Mouse (Mus musculus) spleen, adult 2 months (tissue): ENCODE measurements around the gene Tmem39b.

ENCODE experiments used
- CTCF ChIP-seq: fragments of 200-500 bp; IDR thresholded peaks from 2 replicates; pipeline ENCODE4 v1.5.1; 2011; ENCODE audit warnings: mild to moderate bottlenecking, inconsistent platforms; ENCODE audit not compliant: insufficient read depth, insufficient read length, insufficient replicate concordance; ENCODE audit errors: extremely low read depth
- POLR2A ChIP-seq: fragments of 200-500 bp; IDR thresholded peaks from 2 replicates; pipeline ENCODE4 v1.6.1; 2011; ENCODE audit warnings: low read depth, low read length, inconsistent platforms

DNA sequence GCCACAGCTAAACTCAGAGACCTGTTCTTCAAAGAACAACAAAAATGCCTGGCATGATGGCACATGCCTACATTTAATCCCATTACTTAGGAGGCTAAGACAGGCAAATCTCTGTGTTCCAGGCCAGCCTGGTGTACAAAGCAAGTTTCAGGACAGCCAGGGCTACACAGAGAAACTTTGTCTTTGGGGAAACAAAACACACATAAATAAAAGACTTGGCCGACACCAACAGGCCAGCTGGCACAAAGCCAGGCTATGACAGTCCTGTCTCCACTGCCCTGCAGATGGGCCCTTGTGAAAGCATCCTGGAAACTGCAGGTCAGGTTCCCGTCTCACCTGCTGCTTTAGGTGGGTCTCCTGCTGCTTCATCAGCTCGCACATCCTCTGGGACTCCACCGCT lies 65.7 kb downstream of the Tmem39b start:
- no peak for TF ChIP-seq CTCF
- no peak for TF ChIP-seq POLR2A
